Mouse (Mus musculus) adrenal gland, postnatal 25 days (tissue): ENCODE results near the gene Cdk14. TPM values are rescaled to one million over a fixed set of nuclear protein-coding genes. Genes with fewer than 3 reads are reported as not detected.
"Not testable (repeated sequence)": the region's sequence is repeated elsewhere in the genome, so short reads cannot be mapped to it uniquely, and the experiment has no call there.

ENCODE experiments used
- DNase-seq: peaks from one replicate; pipeline ENCODE4 v3.0.0; 2021; ENCODE audit warnings: mixed read lengths
- total RNA-seq: library from RNA; stranded (reverse); gene quantifications from 2 replicates; pipeline ENCODE4 v1.2.3, GENCODE M21; 2021

The Cdk14 gene
- total RNA-seq, 1 experiment from 2014 or later, result 8.5 TPM

DNA sequence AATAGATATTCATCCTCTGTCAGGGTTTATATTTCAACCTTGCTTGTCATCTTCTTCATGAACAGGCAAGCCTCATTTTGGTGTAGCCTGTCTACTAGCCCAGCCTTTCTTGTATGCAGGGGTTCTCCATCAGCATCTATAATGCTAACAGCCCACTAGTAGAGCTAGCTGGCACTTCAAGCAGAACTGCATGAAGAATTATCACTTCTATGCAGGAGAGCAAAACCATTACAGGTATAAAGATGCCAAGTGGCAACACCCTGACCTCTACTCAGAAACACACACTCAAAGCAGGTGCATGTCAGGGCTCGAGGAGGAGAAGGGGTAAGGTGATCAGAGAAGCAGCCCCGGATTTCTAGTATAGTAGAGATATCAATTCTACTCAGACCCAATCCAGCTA lies 155.4 kb downstream of the Cdk14 start:
- no peak for DNase-seq

DNA sequence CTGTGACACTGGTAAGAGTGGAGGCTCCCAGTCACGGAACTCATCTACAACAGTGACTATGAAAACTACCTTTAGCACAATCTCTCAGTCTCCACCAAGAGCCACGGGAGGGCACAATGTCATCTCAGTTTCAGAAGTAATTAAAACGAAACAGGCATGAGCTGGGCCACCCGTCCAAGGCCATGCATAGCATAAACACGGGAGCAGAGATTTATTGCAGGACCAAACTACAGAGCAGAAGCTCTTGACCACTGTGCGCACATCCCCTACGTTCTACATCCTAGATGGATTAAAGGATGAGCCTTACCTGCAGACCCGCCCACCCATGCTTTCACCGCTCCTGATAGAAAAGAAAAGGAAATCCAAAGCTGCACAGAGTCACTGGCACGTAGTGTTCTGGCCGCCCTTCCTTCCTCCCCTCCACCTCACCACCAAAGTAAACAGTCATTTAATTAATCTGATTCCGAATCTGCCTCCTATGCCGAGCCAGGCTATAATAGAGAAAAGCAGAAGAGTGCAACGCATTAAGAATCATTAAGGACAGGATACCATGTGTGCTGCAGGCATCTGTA lies 158.3 kb downstream of the Cdk14 start:
- DNase-seq, result no peak

DNA sequence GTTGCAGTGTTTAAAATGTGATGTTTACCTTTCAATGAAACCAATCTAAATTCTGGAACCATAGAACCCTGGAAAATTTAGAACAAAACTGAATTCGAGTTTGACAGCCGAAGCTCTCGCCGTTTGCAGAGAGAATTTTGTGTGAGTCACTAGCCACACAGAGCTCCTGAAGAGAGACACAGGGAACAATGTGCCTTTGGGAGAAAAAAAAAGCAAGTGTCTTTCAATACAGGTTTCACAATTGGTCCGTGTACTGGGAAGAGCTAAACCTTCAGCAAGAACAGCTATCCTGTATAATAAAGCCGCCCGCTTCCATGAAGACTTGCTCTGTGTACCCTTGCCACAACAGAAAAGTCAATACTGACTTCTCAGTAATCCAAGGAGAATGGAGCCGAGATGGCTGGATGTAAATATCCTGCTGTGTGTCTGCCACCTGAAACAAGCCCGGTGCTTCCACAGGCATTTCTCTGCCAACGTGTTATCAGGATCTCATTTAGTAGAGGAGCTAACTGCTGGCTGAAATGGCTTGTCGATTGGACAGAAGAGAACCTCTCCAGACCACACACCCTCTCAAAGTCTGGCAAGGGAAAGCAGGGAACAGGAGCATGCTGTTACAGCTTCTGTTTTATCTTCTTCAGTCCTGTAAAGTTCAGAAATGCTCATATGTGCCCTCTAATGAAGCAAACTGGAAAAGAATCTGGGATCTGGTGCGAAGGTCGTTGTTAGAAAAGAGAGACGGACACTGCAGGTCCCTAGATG lies 159.0 kb downstream of the Cdk14 start:
- no peak for DNase-seq

DNA sequence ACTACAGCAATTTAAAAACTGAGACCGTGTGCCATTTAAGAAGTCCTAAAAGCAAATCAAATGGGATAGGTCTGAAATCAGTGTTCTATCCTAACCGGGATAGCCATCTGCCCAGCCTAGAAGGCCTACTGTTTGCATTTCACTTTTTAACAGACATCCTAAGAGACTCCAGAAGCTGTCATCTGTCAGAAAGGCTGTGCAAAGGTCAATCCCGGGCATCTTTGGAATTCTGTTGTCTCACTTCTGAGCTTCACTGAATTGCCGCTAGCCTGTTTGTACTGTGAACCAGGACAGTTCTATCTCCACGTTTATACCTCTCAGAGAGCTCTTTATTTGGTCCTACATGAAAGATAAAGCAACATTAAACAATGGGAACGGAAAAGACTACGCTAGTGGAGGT lies 159.8 kb downstream of the Cdk14 start:
- no peak for DNase-seq

DNA sequence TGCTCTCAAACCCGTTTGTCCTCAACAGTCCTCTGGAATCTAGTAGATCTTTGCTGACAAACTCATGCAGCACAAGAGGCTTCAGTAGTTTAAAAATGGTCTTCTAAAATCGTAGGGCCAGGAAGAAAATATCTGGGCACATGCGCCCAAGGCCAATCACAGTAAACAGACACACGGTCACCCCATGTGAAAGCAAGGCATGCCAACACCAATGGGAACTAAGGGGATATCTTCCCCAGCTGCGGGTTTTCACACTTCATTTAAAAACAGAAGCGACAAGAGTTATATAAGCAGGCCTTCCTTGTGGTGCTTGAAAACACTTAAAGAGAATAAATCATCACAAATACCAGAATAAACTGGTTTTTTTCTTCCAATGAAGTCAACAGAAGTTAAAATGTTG lies 165.7 kb downstream of the Cdk14 start:
- DNase-seq, result no peak

DNA sequence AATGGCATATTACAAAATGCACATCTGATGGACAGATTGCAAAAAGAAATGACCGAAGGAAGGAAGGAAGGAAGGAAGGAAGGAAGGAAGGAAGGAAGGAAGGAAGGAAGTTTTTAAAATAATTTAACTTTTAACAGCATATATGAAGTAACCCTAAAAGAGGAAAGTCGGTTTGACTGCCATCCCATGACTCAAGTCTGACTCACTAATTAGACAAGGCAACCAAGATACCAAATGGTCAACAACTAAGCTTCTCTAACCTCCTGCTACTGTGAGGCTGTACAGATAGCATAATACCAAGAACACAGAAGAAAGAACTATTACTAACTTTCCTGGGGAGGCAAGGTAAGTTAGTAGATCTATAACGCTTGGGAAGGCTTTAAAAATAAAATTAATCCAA lies 166.9 kb downstream of the Cdk14 start:
- DNase-seq, result no peak

DNA sequence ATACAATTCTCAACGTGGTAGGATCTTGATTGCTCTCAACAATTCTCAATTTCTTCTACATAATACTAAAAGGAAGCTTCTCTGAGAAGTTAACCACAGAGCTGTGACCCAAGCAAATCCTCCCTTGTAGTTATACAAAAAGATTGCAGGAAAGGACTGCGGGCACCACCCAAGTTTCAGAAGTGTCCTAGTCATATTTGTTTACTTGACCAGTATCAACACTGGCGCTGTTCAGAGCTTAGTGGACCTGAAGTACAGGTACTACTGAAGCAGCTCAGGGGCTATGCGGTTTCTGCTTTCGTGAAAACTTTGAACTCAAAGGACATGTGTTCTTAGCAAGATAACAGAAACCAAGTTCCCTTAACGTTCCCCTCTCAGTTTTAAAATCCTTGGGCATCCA lies 172.4 kb downstream of the Cdk14 start:
- DNase-seq, result no peak

DNA sequence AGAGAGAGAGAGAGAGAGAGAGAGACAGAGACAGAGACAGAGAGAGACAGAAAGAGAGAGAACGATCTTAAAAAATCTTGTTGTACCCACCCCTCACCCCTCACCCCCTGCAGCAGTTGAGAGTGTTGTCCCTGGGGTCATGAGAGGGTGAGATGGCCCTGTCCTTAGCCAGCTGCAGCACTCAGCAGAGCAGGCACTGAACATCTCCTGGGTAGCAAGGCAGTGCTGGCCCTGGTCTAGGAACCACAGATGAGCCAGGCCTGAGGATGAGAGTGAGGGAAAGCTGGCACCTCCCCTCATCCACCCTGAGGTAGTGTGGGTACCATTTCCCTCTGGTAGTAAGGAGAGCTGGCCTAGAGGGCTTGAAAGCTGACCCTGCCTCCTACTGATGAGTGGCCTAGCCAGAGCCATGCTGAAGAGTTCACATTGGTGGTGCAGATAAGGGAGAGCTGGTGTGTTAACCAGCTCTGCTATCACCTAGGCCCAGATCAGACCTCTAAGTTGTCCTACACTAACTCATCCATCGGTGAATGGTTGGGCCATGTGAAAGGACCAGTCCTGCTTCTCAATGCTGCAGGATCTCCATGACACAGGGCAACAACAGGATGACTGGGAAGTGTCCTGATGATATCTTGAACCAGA lies 173.5 kb downstream of the Cdk14 start:
- DNase-seq, result no peak

DNA sequence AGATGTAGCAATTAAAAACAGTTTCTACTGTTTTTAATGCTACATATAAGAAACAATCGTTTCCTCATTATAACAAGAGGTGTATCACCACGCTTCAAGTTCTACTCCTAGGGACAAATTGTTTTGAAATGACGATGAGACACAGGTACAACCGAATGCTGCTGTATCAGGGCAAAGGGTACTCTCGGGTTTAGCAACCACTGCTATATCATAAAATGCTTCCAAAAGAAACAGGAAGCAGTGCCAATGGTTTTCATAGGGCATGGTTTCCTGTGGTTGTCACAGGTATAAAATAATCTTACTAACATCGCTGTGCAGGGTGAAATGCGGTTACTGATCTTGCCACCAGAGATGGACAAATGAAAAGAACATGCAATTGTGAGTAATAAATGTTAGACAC lies 174.9 kb downstream of the Cdk14 start:
- no peak for DNase-seq

DNA sequence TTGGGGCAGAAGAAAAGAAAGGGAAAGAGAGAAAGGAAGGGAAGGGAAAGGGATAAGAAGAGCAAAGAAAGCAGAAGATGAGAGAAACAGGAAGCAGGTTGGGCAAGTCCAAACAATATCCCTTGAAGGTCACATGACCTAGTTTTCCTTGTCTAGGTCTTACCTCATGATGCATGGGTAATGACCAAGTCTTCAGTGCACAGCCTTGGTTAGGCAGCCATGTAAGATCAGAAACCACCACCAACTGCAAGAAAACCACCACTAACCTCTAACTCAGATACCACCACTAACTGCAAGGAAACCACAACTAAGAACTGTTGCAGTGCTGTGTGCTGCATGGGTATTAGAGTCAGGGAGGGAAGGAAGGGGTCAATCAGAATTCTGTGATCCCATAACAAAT lies 176.5 kb downstream of the Cdk14 start:
- no peak for DNase-seq

DNA sequence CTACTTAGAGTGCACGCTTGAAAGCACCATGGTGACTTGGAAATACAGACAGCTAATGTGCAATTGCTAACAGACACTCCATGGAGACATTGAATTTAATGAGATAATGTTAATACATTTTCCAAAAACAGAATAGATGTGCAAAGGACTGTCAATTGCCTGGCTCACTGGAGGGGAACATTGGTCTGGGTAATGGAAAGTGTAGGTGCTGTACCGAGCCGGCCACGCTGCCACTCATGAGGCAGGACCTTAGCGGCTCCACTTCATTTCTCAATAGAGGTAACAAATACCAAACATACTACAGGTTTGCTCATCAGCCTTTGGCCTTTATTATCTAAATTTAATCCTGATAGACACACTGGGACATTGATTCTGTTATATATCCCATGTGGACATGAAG lies 177.4 kb downstream of the Cdk14 start:
- no peak for DNase-seq

DNA sequence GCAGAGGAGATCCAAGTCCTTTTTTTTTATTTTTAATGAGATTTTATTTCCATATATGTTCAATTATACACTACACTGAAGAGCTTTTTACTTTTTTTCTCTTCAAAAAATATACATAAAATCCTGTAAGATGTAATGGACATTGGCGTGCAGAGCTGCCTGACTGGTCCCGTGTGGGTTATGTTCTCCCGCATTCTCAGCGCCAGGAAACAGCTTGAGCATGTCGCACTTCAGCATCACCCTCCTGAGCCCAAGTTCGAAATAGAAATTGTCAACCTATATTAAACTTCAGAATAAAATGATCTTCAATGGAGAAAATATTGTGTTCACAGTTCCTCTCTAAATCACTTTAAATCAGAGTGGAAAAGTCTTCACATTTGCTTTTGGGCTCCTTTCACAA lies 179.0 kb downstream of the Cdk14 start:
- DNase-seq, result no peak

DNA sequence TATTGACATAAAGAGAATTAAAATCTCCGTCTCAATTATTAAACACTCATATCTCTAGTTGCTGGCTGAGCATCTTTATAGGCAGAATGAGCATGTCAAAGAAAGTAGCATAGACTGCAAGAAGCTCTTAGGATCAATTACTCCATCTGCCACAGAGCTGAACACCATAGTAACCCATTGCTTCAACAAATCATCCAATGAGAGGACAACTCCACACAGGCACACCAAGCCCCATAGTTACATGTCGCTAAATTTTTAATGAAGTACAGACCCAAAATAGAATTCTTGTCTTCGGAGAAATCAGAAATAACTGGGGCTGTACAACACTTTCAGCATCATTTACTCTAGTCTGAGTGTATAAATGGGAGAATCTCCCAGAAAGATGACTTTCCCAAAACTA lies 180.0 kb downstream of the Cdk14 start:
- DNase-seq, result no peak

DNA sequence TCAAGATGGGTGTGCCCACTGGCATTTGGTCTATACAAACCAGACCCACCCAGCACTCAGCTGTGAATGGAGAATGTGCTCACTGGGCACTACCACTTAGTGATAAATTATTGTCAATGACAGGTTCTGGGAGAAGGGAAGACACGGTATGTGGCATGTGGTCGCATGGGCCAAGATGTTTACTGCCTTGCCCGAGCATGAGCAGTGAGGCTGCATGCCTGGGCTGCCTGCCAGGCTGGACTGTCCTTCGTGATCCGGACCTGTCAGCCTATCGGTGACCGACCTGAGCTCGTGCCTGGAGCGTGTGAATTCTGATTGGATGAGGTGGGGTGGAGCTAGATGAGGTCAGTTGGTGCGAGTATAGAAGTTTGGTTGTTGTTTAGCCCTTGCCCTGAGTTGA lies 185.2 kb downstream of the Cdk14 start:
- DNase-seq, result not testable (repeated sequence)

DNA sequence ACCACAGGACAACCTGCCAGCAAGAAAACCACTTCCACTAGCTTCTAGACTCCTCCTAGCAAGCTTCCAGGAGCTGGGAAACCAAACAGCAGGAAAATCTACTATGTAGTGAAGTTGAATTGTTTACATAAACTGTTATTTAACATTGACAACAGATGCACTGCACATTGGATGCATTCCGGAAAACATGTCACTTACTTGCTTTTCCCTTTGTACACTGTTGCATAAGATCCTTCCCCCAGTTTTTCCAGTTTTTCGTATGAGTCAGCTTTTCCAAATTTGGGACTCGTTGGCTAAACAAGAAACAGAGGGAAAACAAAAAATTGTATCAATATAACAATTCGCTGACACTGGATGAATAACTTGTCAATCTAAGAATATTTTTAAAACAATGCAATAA lies 193.1 kb downstream of the Cdk14 start:
- DNase-seq, result no peak

DNA sequence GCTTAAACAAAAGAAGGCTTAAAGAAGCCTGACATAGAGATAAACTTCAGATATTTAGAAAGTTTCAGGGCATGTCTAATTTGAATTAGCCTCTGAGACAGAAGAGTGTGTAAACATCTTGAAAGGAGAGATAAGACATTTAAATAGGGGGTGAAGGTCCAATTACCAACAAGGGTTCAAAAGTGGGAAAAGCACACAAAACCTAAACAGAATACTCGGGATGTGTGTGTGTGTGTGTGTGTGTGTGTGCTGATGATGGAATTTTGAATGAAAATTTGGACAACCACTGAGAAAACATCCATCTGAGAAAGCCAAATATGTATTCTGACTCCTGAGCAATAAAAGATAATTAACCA lies 208.4 kb downstream of the Cdk14 start:
- DNase-seq, result no peak

DNA sequence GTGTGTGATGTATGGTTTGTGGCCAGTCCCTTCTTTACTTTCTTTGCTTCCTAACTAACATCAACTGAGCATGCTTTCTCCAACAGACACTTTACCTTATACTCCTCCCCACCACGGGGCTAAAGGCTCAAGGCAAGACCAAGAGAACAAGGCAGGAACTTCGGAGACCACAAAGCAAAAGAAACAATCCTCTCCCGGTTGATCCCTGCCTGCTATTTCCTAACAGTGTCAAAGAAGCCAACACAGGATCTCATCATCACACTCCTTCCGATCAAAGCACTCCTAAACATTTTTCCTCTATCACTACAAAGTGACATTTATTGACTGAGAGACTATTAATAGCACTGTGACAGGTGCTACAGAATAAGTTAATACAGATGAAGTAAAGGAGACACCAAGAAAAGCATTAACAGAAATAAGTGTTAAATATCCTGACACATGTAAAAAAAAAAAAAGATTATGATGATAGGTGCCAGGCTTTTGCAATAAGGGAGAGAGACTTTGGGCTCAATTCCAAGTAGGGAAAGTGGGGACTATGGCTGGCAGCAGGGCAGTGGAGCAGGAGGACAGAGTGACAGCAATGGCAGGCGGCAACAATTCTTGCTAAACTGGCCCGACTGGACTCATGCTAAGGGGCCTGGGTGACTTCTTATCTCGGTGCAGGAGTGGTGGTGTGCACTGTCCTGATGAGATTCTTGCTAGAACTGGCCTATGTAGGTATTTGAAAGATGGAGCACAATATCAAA lies 208.9 kb downstream of the Cdk14 start:
- DNase-seq, result no peak

DNA sequence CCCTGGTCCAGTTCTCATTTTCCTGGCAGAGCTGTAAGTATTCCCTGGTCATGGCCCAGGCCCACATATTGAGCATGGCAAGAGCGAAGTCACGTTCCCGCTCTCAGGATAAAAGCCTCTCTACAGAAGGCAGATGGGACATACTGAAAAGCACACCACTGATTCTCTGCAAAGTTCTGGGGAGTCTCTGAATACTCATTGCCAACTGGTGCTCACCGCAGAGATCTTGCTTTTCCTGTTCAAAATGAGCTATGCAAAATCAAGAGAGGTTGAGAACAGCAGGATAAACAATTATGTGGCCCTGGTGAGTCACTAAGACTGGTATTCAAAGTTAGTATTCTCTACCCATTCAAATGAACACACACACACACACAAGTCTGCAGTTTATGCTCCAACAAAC lies 212.1 kb downstream of the Cdk14 start:
- DNase-seq, result no peak

DNA sequence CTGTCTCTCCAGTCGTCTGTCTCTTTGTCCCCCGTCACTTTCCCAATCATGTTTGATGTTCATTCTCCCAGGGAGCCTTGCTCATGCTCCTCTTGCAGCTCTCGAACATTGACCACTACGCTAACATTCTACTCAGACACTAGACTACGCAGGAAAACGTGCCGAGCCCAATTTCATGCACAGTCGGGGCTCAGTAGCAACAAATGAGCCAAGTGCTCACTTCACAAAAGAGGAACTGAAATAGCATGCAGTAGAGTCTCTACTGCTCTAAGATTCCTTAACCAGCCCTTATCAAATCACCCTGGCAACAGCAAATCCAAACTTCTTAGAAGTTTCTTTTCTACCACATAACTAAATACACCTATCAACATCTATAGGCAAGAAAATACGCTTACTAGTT lies 214.1 kb downstream of the Cdk14 start:
- no peak for DNase-seq

DNA sequence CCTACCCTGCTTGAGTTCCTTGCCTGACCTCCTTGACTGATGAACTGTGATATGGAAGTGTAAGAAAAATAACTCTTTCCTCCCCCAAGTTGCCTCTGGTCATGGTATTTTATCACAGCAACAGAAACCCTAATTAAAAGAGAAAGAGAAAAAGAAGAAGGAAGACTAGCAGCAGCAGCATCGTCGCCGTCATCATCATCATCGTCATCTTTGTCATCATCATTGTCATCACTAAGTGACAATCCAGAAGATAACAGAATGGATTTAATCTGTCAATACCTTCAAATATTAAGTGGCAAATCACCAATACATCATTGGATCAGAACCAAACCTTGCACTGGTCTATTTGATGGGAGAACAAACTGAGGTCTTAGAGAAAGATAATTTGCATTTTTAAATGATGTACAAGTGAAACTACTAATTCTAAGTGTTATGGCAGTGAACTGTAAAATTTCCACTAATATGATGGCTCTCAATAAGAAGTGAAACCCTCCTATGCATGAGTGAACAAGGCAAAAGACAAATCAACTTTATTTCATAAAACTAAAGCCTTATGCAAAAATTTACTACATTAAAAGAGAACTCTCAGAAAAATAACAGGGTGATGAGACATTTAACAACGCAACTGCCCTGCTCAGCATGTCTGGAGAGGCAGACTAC lies 225.4 kb downstream of the Cdk14 start:
- no peak for DNase-seq

DNA sequence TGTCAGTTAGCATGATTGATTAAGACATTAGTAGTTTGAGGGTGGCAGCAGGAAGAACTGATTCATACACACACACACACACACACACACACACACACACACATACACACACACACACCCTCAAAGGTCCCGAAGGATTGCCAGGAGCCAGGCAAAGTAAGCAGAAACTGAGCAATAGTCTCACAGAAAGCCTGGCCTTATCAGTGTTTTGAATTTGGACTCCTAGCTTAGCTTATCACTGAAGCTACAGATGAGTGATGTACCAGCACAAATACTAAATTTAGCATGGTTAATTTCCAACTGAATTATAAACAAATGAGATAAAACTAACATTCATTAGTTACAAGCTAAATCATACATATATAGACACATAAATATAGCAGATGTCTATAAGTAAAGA lies 230.5 kb downstream of the Cdk14 start:
- DNase-seq, result no peak

DNA sequence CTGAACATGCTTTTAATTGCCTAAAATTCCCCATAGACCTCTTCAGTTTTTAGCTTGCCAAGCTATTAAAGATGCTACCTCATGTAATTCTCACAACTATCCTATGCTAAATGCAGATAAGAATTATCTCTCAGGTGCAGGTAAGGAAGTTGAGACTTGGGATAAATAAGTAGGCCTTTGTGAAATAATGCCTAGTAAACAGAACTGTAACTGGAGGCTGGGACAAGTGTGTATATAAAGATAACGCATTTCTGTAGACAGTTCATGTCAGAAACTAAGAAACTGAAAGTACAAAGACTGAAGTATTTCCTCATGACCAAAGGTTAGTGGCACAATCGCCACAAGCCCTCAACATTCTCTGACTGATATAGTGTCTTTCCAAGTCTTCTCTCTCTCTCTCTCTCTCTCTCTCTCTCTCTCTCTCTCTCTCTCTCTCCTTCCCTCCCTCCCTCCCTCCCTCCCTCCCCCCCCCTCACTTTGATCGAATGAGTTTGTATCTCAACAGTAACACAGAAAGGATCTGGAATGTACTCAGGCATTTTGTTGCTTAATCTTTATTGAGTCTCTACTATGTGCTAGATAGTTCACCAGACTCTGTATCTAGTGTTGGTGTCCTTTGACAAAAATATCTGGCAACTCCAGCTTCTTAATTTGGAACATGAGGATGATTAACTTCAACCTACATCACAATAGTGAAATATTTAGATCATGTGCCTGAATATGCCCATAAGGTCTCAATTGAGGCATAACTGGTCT lies 233.9 kb downstream of the Cdk14 start:
- DNase-seq, result no peak
